Mouse (Mus musculus): ENCODE results near the gene Dctn2. TPM values are rescaled to one million over a fixed set of nuclear protein-coding genes. Genes with fewer than 3 reads are reported as not detected.

Dctn2 gene
- polyA plus RNA-seq, 1 experiment from 2014 or later: 69.5 TPM

DNA sequence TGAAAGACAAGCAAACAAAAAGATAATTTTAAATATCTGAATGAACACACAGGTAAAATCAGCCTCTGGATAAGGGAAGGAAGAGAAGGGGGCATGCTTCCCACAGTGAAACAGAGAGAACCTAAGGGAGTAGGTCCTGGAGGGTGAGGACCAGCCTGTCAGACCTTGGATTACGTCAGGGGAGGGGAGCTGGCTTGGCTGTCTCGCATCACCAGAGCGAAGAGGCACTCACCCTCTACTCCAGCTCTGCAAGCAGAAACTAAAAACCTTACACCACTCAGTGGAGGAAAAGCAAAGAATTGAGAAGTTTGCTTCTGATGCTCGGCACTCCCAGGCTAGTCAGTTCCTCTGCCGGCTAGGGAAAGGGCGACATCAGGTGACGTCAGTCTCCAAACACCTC lies 53.8 kb downstream of the Dctn2 start:
- peaks cover 51% of the 10 kb centered on the region for H3K4me1 ChIP-seq (replicated peaks)
- H3K9ac ChIP-seq: no peak overlapping the region
- no peak overlapping the region for H3K4me3 ChIP-seq (replicated peaks)
- peaks cover 3% of the 10 kb centered on the region; the same call in 1 of the 2 replicates for H3K27me3 ChIP-seq
- H3K9me3 ChIP-seq (replicated peaks): no peaks in the 10 kb centered on the region
- ATAC-seq (ENCODE audit: insufficient read depth): no peak
- H3K36me3 ChIP-seq (replicated peaks): no peaks in the 10 kb centered on the region
- H3K27ac ChIP-seq (replicated peaks): no peak overlapping the region
- 69% methylated on average over 7 of the region's 7 CpGs for WGBS (ENCODE audit: insufficient replicate concordance)
- H3K4me2 ChIP-seq: no peak overlapping the region

DNA sequence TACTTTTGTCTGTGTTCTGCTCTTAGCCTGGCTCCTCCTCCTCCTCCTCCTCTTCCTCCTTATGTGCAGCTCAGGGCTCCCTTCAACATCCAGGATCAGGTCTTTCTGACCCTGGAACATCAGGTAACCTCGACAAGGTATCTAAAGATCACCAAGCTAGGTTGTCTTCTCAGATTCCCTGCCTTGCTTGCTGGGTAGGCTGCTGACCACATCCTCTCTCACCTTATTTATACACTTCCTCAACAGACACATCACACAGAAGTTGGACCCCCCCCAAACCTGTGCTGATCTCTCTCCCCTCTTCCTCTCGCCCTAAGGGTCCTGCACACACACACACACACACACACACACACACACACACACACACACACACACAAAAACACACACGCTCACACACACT lies 55.5 kb downstream of the Dctn2 start, which contains the start of gene Arhgap9:
Gene Arhgap9, plus strand, starts transcription at position 344 of the 400 bp plus-strand sequence.
- peaks cover 64% of the 10 kb centered on the region for H3K4me1 ChIP-seq (replicated peaks)
- 58% methylated on average over 3 of the region's 3 CpGs for WGBS (ENCODE audit: insufficient replicate concordance)
- H3K4me2 ChIP-seq: peak within 1 kb of the TSS; percentile 90

DNA sequence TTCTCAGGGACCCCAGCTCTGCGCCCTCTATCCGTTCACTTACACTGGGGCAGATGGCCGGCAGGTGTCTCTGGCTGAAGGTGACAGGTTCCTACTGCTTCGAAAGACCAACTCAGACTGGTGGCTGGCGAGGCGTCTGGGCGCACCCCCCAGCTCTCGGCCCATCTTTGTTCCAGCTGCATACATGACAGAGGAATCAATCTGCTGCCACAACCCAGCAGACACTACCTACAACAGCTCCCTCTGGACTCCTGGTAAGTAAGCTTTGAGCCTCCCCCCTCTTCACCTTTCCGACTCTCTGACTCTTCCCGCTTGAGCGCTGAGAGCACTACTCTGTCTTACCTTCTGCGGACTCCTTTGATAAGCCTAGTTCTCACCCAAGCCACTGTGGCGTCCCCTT lies 56.0 kb downstream of the Dctn2 start:
- H3K36me3 ChIP-seq (replicated peaks): no peaks in the 10 kb centered on the region
- no peak overlapping the region; the same call in 1 of the 2 replicates for H3K4me3 ChIP-seq (replicated peaks)
- WGBS (ENCODE audit: insufficient replicate concordance): 73% methylated on average over 13 of the region's 13 CpGs
- H3K4me2 ChIP-seq: peak overlapping the region; percentile 90
- no peaks in the 10 kb centered on the region for H3K9me3 ChIP-seq (replicated peaks)
- peaks cover 63% of the 10 kb centered on the region for H3K4me1 ChIP-seq (replicated peaks)
- no peak overlapping the region for H3K27ac ChIP-seq (replicated peaks)
- no peak overlapping the region for H3K9ac ChIP-seq
- peaks cover 21% of the 10 kb centered on the region for H3K27me3 ChIP-seq
- no peak for ATAC-seq (ENCODE audit: insufficient read depth)

More for the DNA sequence above, 55.5 kb downstream of the Dctn2 start, which contains the start of gene Arhgap9:
- H3K27me3 ChIP-seq: peaks cover 15% of the 10 kb centered on the region
- peak within 1 kb of the TSS; percentile 60; the same call in 1 of the 2 replicates for H3K27ac ChIP-seq (replicated peaks)
- no peak for ATAC-seq (ENCODE audit: insufficient read depth)
- H3K9me3 ChIP-seq (replicated peaks): no peaks in the 10 kb centered on the region
- H3K9ac ChIP-seq: no peak within 1 kb of the TSS
- peak within 1 kb of the TSS; percentile 36; the same call in 1 of the 2 replicates for H3K4me3 ChIP-seq (replicated peaks)
- no peaks in the 10 kb centered on the region for H3K36me3 ChIP-seq (replicated peaks)

DNA sequence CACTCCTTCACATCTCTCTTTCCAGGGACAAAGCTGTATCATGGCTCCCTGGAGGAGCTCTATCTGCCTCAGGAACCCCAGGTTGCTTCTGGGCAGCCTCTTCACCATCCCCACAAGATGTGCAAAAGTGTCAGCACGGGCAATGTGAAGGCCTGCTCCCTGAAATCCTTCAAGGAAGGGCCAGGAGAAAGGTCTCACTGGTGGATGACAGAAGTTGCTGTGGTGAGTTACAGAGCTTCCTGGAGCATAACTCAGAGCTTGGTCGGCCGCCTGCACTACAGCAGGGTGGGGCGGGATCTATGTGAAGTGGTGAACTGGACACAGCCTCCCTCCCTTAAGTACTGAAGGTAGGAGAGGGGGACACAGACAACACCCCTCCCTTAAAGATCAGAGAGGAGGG lies 56.5 kb downstream of the Dctn2 start:
- Histone ChIP-seq H3K27ac (replicated peaks) (peak overlapping the region; percentile 60; the same call in 1 of the 2 replicates), H3K4me1 (replicated peaks) (peaks cover 58% of the 10 kb centered on the region), H3K27me3 (peaks cover 25% of the 10 kb centered on the region), H3K4me2 (peak overlapping the region; percentile 90), H3K9ac (no peak overlapping the region), H3K9me3 (replicated peaks) (no peaks in the 10 kb centered on the region), H3K4me3 (replicated peaks) (peak overlapping the region; percentile 36; the same call in 1 of the 2 replicates), H3K36me3 (replicated peaks) (no peaks in the 10 kb centered on the region)
- WGBS (ENCODE audit: insufficient replicate concordance): 48% methylated on average over 4 of the region's 4 CpGs
- no peak for ATAC-seq (ENCODE audit: insufficient read depth)

DNA sequence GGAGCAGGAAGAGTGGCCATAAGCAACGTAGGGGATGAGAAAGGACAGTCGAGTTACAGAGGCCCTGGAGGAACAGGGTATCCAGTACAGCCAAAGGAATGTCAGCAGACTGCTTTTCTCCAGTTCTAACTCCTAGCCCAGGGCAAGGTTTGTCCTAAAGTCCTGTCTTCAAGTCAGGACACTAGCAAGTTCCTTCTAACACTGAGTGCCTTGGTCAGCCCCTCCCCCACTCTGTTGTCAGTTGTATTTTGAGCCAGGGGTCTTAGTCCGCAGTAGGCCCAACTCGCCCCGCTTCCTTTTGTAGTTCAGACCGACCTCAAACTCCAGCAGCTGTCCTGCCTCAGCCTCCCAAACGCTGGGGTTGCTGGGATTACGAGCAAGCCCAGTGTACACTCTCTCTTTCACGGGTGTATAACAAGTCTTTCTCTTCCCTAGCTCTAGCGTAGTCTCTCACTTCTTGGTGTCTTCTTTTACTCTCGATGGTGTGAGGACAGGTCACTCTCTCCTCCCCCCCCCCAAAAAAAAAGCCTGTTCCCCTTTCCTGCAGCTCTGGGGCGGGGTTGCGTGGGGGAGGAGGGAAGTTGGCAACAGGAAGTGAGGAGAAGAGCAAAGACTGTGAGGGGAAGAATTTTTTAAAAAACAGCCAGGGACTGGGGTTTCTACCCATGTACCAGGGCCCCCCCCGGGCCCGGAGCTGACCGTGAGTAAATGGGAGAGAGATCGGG lies 57.1 kb downstream of the Dctn2 start:
- peaks cover 52% of the 10 kb centered on the region for H3K4me1 ChIP-seq (replicated peaks)
- no peaks in the 10 kb centered on the region for H3K9me3 ChIP-seq (replicated peaks)
- H3K27me3 ChIP-seq: peaks cover 27% of the 10 kb centered on the region
- peak overlapping the region; percentile 90 for H3K4me2 ChIP-seq
- peak overlapping the region; percentile 36 for H3K4me3 ChIP-seq (replicated peaks)
- whole genome bisulfite sequencing (ENCODE audit: insufficient replicate concordance): 20% methylated on average over 17 of the region's 17 CpGs
- no peak overlapping the region; the same call in 1 of the 2 replicates for H3K9ac ChIP-seq
- H3K36me3 ChIP-seq (replicated peaks): no peaks in the 10 kb centered on the region
- no peak for ATAC-seq (ENCODE audit: insufficient read depth)
- peak overlapping the region; percentile 60 for H3K27ac ChIP-seq (replicated peaks)

DNA sequence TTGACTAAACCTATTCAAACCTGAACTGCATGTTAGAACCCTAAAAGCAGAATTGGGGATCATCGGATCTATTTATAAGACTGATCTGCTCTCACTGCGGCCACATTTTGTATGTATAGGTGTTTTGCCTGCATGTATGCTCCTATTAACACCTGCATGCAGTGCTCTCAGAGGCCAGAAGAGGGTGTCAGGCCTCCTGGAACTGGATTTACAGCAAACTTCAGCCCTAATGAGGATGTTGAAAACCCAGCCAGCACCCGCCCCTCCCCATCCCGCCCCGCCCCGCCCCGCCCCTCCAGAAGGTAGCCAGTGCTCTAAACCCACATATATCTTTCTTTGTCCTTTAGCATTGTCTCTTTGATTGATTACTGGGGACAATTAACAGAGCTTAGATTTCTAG lies 58.3 kb downstream of the Dctn2 start:
- peak overlapping the region; percentile 90 for H3K4me2 ChIP-seq
- peaks cover 27% of the 10 kb centered on the region for H3K27me3 ChIP-seq
- no peaks in the 10 kb centered on the region for H3K9me3 ChIP-seq (replicated peaks)
- peaks cover 52% of the 10 kb centered on the region for H3K4me1 ChIP-seq (replicated peaks)
- H3K4me3 ChIP-seq (replicated peaks): peak overlapping the region; percentile 36
- peak; percentile 43; the same call in 1 of the 2 replicates for ATAC-seq (ENCODE audit: insufficient read depth)
- whole genome bisulfite sequencing (ENCODE audit: insufficient replicate concordance): 2% methylated on average over 7 of the region's 7 CpGs
- H3K36me3 ChIP-seq (replicated peaks): peaks cover 2% of the 10 kb centered on the region; the same call in 1 of the 2 replicates
- no peak overlapping the region for H3K9ac ChIP-seq
- no peak overlapping the region for H3K27ac ChIP-seq (replicated peaks)

DNA sequence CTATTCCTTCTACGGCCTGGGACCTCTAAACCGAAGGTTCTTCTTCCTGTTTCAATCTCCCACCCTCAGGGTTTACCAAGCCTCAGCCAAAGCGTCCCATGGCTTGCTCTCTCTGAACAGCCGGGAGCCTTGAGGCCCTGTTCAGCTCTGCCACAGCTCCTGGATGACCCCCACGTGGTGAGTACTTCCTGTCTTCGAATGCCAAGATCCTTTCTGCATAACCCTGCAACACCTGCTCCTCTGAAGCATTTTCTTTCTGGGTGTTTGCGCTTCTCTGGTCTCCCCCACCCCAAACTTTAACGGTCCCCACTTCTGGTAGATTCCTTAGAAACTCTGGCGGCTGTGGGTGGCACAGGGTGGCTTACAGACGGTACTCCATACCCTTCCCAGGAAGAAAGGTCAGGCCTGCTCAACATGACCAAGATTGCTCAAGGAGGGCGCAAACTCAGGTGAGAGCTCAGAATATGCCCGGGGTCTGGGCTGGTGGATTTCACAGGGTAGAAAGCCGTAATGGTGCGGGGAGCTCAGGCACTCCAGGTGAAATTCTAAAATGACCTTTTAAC lies 59.4 kb downstream of the Dctn2 start:
- peak overlapping the region; percentile 90 for H3K4me2 ChIP-seq
- H3K27ac ChIP-seq (replicated peaks): no peak overlapping the region
- 13% methylated on average over 14 of the region's 14 CpGs for WGBS (ENCODE audit: insufficient replicate concordance)
- peaks cover 3% of the 10 kb centered on the region; the same call in 1 of the 2 replicates for H3K36me3 ChIP-seq (replicated peaks)
- no peak for ATAC-seq (ENCODE audit: insufficient read depth)
- peaks cover 52% of the 10 kb centered on the region for H3K4me1 ChIP-seq (replicated peaks)
- H3K27me3 ChIP-seq: peaks cover 27% of the 10 kb centered on the region
- peak overlapping the region; percentile 61 for H3K4me3 ChIP-seq (replicated peaks)
- peak overlapping the region; percentile 62 for H3K9ac ChIP-seq
- H3K9me3 ChIP-seq (replicated peaks): no peaks in the 10 kb centered on the region

DNA sequence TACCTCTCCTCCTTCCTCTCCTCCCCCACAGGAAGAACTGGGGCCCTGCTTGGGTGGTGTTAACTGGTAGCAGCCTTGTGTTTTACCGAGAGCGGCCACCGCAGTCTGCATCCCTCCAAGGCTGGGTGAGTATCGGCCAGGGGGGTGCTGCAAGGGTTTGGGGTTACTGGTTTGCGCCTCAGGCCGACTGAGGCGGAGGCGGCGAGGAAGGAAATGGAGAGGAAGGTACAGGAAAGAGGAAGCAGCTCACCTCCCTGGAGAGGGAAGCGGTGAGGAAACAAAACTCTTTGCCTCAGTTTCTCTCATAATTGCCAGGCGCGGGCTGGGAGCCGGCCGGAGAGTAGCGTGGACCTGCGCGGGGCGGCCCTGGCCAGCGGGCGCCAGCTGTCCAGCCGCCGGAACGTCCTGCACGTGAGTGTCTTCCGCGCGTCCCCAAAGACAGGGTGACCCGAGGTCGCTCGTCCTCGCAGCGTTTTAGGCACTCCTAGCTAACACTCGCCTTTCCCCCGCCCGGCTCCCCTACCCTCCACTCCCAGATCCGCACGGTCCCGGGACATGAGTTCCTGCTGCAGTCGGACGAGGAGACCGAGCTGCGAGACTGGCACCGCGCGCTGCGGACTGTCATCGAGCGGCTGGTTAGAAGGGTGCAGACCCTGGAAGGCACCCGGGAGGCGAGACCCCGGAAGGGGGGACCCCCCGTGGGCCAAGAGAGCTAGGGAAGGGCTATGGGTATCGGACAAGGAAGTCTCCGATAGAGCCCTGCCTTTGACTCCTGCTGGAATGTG lies 60.0 kb downstream of the Dctn2 start:
- H3K9ac ChIP-seq: peak overlapping the region; percentile 62
- H3K27me3 ChIP-seq: peaks cover 27% of the 10 kb centered on the region
- no peak overlapping the region for H3K27ac ChIP-seq (replicated peaks)
- H3K4me2 ChIP-seq: peak overlapping the region; percentile 90
- peaks cover 46% of the 10 kb centered on the region for H3K4me1 ChIP-seq (replicated peaks)
- WGBS (ENCODE audit: insufficient replicate concordance): under 1% methylated on average over 54 of the region's 54 CpGs
- H3K36me3 ChIP-seq (replicated peaks): peaks cover 3% of the 10 kb centered on the region; the same call in 1 of the 2 replicates
- H3K9me3 ChIP-seq (replicated peaks): no peaks in the 10 kb centered on the region
- H3K4me3 ChIP-seq (replicated peaks): peak overlapping the region; percentile 61
- ATAC-seq (ENCODE audit: insufficient read depth): peak; percentile 48

DNA sequence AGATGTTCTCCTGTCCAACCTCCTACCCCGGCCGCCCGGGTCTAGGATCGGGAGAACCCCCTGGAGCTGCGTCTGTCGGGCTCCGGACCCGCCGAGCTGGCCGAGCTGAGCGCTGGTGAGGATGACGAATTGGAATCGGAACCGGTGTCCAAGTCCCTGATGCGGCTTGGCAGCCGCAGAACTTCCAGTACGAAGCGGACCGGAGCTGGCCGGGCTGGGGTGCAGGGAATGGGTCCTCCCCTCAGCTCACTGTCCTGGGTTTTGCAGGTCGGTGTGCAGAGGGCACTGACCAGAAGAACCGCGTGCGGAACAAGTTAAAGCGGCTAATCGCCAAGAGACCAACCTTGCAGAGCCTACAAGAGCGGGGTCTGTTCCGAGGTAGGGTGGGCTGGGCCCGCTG lies 60.7 kb downstream of the Dctn2 start:
- Histone ChIP-seq H3K4me2 (peak overlapping the region; percentile 90), H3K9me3 (replicated peaks) (no peaks in the 10 kb centered on the region), H3K9ac (peak overlapping the region; percentile 62), H3K4me3 (replicated peaks) (peak overlapping the region; percentile 61), H3K27ac (replicated peaks) (no peak overlapping the region), H3K36me3 (replicated peaks) (peaks cover 3% of the 10 kb centered on the region; the same call in 1 of the 2 replicates), H3K4me1 (replicated peaks) (peaks cover 46% of the 10 kb centered on the region), H3K27me3 (peaks cover 33% of the 10 kb centered on the region)
- WGBS (ENCODE audit: insufficient replicate concordance): 24% methylated on average over 29 of the region's 29 CpGs
- no peak for ATAC-seq (ENCODE audit: insufficient read depth)

DNA sequence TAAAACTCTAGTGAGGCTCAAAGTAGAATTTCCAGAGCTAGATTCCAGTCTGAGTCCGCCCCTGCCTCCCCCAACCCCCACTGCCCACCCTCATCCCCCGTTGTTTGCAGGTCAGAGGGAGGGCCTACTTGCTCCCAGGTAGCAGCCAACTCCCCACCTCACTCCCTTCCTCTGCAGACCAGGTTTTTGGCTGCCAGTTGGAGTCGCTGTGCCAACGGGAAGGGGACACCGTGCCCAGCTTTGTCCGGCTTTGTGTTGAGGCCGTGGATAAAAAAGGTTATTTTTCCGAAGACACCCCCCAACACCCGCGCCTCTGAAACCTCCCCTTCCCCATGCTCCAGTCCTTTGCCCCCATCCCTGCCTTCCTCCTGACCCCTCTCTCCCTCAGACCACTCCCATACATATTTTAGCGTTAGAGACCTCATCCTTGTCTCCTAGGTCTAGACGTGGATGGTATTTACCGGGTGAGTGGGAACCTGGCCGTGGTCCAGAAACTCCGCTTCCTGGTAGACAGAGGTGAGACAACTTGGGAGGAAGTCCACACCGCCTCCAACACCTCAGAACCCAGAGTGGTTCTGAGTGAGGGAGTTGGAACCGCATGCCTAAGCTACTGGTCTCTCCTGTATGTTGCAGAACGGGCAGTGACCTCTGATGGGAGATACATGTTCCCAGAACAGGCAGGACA lies 61.4 kb downstream of the Dctn2 start:
- ATAC-seq (ENCODE audit: insufficient read depth): no peak
- no peaks in the 10 kb centered on the region for H3K9me3 ChIP-seq (replicated peaks)
- peaks cover 42% of the 10 kb centered on the region for H3K4me1 ChIP-seq (replicated peaks)
- H3K27ac ChIP-seq (replicated peaks): no peak overlapping the region
- WGBS (ENCODE audit: insufficient replicate concordance): 73% methylated on average over 18 of the region's 18 CpGs
- no peak overlapping the region for H3K9ac ChIP-seq
- H3K4me3 ChIP-seq (replicated peaks): no peak overlapping the region
- H3K27me3 ChIP-seq: peaks cover 31% of the 10 kb centered on the region
- no peak overlapping the region; the same call in 1 of the 2 replicates for H3K4me2 ChIP-seq
- peaks cover 3% of the 10 kb centered on the region; the same call in 1 of the 2 replicates for H3K36me3 ChIP-seq (replicated peaks)
